Mouse (Mus musculus) heart, postnatal 36 days (tissue): ENCODE data around the gene Gtf3c4. TPM values are rescaled to one million over a fixed set of nuclear protein-coding genes. Genes with fewer than 3 reads are reported as not detected.

Source experiments
- DNase-seq, 2 experiments: peaks; one replicate each; pipeline ENCODE4 v3.0.0; 2021 to 2022
- intact Hi-C: fragments of 180-260 bp; cut with DNase I; formaldehyde crosslinking; loops from one replicate; pipeline ENCODE4 v1.15.1; 2025
- total RNA-seq, 2 experiments: library from RNA; stranded (reverse); gene quantifications; 2 replicates each; pipeline ENCODE4 v1.2.3; 2021

Gtf3c4 gene
- total RNA-seq, 2 experiments from 2014 or later: 17.8 to 20.1 TPM

- no peak for DNase-seq
- intact Hi-C loops: no loop called here
Observed at GRCm38 (mm10) chr2:28808841-28809240, 31.3 kb downstream of the Gtf3c4 start.

- DNase-seq: no peak
- intact Hi-C loops: no loop called here
Observed at GRCm38 (mm10) chr2:28803406-28803805, 36.8 kb downstream of the Gtf3c4 start.

- intact Hi-C loops: no loop called here
- no peak for DNase-seq
Observed at GRCm38 (mm10) chr2:28799575-28799974, 40.6 kb downstream of the Gtf3c4 start.

- no peak for DNase-seq
- intact Hi-C loops: no loop called here
Observed at GRCm38 (mm10) chr2:28798390-28798789, 41.8 kb downstream of the Gtf3c4 start.

- intact Hi-C loops: no loop called here
- DNase-seq: no peak
Observed at GRCm38 (mm10) chr2:28797490-28798106, 42.6 kb downstream of the Gtf3c4 start.

- intact Hi-C loops: no loop called here
- DNase-seq: no peak
Observed at GRCm38 (mm10) chr2:28796298-28796697, 43.9 kb downstream of the Gtf3c4 start.

- no peak for DNase-seq
Observed at GRCm38 (mm10) chr2:28794623-28795022, 45.5 kb downstream of the Gtf3c4 start.

GRCm38 (mm10) chr2:28792931-28793610, 47.1 kb downstream of the Gtf3c4 start:
- DNase-seq: peak; percentile 7 to 25
- intact Hi-C loops: no loop called here

More at GRCm38 (mm10) chr2:28794623-28795022, 45.5 kb downstream of the Gtf3c4 start:
- intact Hi-C loops: no loop called here

- DNase-seq: no peak
- intact Hi-C loops: no loop called here
Observed at GRCm38 (mm10) chr2:28787067-28787619, 53.0 kb downstream of the Gtf3c4 start.

- no peak for DNase-seq
- intact Hi-C loops: no loop called here
Observed at GRCm38 (mm10) chr2:28786355-28787066, 53.6 kb downstream of the Gtf3c4 start.

- DNase-seq: no peak
- intact Hi-C loops: no loop called here
Observed at GRCm38 (mm10) chr2:28781310-28781709, 58.9 kb downstream of the Gtf3c4 start.

GRCm38 (mm10) chr2:28780001-28780782, 60.0 kb downstream of the Gtf3c4 start:
- intact Hi-C loops: no loop called here
- DNase-seq: no peak

GRCm38 (mm10) chr2:28776728-28777127, 63.4 kb downstream of the Gtf3c4 start:
- intact Hi-C loops: no loop called here
- no peak for DNase-seq

GRCm38 (mm10) chr2:28774073-28774472, 66.1 kb downstream of the Gtf3c4 start:
- DNase-seq: no peak

More at GRCm38 (mm10) chr2:28774073-28774472, 66.1 kb downstream of the Gtf3c4 start:
- intact Hi-C loops: no loop called here

Other genes starting within 250 kb of the Gtf3c4 start
- gene Gfi1b, start 218.4 kb downstream of the Gtf3c4 start, total RNA-seq: not detected
- 10 to 100 TPM; 26.2 to 26.3 TPM for gene Tsc1, start 199.1 kb downstream of the Gtf3c4 start, total RNA-seq
- not detected for gene Spaca9, start 140.6 kb downstream of the Gtf3c4 start, total RNA-seq
- not detected for gene Ak8, start 140.2 kb downstream of the Gtf3c4 start, total RNA-seq
- gene Ddx31, start within 50 bp of the Gtf3c4 start, total RNA-seq: 1 to 10 TPM; 3.3 to 4.1 TPM
- not detected for gene Barhl1, start 76.3 kb upstream of the Gtf3c4 start, total RNA-seq
- gene Cfap77, start 214.7 kb upstream of the Gtf3c4 start, total RNA-seq: not detected
- 1 to 10 TPM; 6.4 to 6.7 TPM for gene Ttf1, start 219.9 kb upstream of the Gtf3c4 start, total RNA-seq